Mouse (Mus musculus) spleen, embryonic (tissue): ENCODE results near the gene Gm15128.
"Not testable (repeated sequence)": the region's sequence is repeated elsewhere in the genome, so short reads cannot be mapped to it uniquely, and the experiment has no call there.

Source experiments
- CTCF ChIA-PET: fragments of 350-600 bp; sonication (Branson Sonifier 250); formaldehyde crosslinking; loops from one replicate; lab custom pipeline; 2022; lab: Charles Lee

The Gm15128 gene

GRCm38 (mm10) chrX:147765691-147766090, at the start of gene Gm15128:
Gm15128 (plus strand) TSS chrX:147765991.
- CTCF ChIA-PET: not testable (repeated sequence)
